Mouse (Mus musculus) heart, adult 2 months (tissue): Measurements from ENCODE around the gene Castor1.

Experiments used
- CTCF ChIP-seq: fragments of 200-600 bp; IDR thresholded peaks from 2 replicates; pipeline ENCODE4 v1.8.1; 2022; ENCODE audit warnings: antibody characterized with exemption, mild to moderate bottlenecking, moderate library complexity
- EP300 ChIP-seq: fragments of 200-500 bp; IDR thresholded peaks from 2 replicates; pipeline ENCODE4 v1.6.1; 2011; ENCODE audit warnings: low read depth, low read length, control low read depth; ENCODE audit not compliant: insufficient read depth
- POLR2A ChIP-seq: fragments of 200-500 bp; IDR thresholded peaks from 2 replicates; pipeline ENCODE4 v1.6.1; 2011; ENCODE audit warnings: mild to moderate bottlenecking, low read depth, low read length, control low read depth; ENCODE audit not compliant: insufficient read depth

DNA sequence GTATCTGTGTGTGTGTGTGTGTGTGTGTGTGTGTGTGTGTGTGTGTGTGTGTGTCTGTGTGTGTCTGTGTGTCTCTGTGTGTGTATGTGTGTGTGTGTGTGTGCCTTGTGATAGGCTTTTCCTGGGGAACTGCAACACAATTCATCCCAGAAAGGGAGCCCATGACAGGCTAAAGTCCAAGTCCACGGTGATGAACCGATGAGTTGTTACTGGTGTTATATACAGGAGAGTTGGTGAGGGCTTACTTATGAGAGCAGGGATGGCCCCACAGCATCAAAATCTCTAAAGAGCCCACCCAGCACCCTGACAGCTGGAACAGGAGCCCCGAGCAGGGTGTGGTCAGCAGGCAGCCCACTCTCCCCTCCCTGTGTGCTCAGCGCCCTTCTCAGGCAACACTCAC, 23.2 kb downstream of the Castor1 start:
- TF ChIP-seq POLR2A = no peak
- no peak for TF ChIP-seq EP300
- TF ChIP-seq CTCF = no peak
